Mouse (Mus musculus): ENCODE data around the gene Deup1. TPM values are rescaled to one million over a fixed set of nuclear protein-coding genes. Genes with fewer than 3 reads are reported as not detected.
A peak's percentile ranks its signal among the peaks of the same experiment; 100 is the strongest.
"Not testable (repeated sequence)": the region's sequence is repeated elsewhere in the genome, so short reads cannot be mapped to it uniquely, and the experiment has no call there.

The Deup1 gene
- polyA plus RNA-seq, 2 experiments from 2014 or later = 0.24 TPM; not detected in 1

- peak; percentile 59 for ATAC-seq
Observed at GRCm38 (mm10) chr9:15587157-15587854, 40.4 kb downstream of the Deup1 start.

GRCm38 (mm10) chr9:15585956-15586355 lies 41.8 kb downstream of the Deup1 start:
- ATAC-seq = no peak

- no peak for ATAC-seq
Observed at GRCm38 (mm10) chr9:15584209-15584608, 43.5 kb downstream of the Deup1 start.

DNA sequence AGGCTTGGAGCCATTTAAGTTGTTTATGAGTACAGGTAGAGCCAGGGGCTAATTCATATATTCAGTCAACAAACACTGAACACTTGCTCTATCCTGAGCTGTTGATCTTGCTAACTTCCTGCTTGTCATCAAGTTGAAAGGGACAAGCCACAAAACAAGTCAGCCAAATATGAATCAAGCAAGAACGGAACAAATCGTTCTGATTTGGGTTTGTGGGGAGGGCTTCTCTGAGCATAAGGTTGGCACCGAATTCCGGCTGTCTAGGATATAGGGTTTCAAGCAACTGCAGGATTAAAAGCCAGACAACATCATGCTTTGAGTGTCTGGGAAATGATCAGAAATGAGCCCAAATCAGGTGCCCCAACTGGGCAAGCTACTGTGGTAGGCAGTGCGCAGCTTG lies 45.7 kb downstream of the Deup1 start:
- peak; percentile 40 for ATAC-seq

DNA sequence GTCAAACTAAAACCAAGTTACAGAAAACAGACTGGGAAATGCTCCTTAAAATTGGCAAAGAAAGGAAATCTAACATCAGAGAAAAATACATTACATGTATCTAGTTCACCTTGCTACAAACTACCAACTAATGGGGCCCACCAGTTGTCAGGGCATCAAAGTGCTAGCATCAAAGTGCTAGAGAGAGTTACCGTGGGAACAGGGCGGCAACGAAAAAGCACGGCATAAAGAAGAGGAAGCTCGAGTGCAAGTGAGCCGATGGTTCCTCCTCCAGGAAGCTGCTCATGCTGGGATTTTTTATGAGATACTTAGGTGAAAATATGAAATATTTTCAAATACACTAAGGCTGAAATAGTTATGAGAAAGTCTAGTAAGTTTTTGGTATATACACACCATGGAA lies 47.6 kb downstream of the Deup1 start:
- peak; percentile 40 for ATAC-seq

- no peak for ATAC-seq
Observed at GRCm38 (mm10) chr9:15578946-15579345, 48.8 kb downstream of the Deup1 start.

DNA sequence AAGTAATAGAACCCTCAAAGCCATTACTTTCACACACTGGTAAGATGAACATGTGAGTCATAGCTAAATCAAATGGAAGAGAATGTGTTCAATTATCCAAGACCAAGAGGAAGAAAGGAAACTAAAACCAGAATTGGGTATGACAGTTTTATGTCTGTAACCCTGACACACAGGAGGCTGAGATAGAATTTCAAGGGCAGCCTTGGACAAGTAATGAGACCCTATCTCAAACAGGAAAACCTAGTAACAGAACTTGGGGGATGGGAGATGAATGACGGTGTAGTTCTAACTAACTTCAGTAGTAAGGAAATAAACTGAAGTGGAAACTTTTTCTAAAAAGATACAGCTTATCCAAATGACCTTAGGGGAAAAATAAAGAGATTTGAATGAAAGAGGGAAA lies 49.3 kb downstream of the Deup1 start:
- no peak for ATAC-seq

DNA sequence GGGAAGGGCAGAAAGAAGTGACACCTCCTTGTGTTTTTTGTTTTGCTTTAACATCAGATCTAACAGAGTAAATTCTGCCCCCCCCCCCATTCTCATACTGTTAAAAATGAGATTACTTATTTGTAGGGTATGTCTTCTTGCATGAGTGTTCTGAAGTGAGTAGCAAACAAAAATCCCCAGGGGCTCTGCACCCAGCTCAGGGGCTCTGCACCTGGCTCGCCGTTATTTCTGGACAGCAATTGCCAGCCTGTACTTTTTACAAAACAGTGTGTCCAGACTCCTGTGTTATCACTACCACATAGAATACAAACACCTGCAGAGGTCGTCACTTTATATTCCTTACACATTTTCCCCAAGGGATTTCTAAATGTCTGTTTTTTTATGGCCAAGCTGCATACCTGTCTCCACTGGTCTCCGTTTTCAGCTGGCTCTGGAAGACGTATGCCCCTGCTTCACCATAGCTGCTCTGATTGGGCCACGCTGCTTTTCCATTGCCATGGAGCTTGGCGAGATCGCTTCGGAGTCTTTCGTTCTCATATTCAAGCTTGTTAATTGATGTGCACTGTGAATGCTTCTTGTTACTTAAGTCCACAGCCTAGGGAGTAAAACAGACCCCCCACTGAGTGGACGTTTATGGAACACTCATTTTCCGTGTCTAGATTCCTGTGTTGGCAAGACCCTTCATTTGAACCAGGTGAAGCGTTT lies 52.8 kb downstream of the Deup1 start:
- no peak for ATAC-seq

DNA sequence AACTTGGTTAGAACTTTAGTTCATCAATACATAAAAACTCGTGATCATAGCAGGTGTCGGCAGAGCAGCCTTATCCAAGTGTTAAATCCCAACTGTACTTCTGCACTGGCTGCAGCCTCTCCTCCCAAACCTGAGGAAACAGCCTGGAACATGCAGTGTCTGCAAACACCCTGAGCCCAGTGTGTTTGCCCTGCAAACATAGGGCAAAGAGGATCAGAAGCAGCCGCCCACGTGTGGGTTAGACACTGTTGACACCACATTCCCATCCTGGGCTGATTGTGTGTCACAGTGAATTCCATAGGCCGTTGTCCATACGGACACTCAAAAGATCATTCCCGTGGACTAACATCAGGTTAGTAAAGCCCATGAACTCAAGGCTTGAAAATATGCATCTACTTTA lies 65.4 kb downstream of the Deup1 start:
- no peak for ATAC-seq

GRCm38 (mm10) chr9:15560451-15560850 lies 67.3 kb downstream of the Deup1 start:
- ATAC-seq = no peak

DNA sequence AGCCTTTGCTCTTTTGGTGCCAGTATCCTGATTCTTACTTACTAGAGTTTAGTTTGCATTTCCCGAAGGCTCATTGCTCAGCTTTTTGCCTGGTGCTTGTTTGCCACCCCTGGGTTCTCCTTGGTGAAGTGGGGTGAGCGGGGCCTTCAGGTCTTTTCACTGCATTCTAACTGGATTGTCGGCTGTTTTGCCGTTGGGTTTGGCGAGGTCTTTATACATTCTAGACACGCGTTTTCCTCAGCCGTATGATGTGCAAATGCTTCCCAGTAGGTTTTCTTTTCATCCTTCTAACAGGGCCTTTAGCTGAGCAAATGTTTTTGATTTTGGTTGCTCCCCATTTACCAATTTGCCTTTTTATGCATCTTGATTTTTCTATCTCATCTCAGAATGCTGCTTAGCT lies 74.4 kb downstream of the Deup1 start:
- ATAC-seq = no peak

DNA sequence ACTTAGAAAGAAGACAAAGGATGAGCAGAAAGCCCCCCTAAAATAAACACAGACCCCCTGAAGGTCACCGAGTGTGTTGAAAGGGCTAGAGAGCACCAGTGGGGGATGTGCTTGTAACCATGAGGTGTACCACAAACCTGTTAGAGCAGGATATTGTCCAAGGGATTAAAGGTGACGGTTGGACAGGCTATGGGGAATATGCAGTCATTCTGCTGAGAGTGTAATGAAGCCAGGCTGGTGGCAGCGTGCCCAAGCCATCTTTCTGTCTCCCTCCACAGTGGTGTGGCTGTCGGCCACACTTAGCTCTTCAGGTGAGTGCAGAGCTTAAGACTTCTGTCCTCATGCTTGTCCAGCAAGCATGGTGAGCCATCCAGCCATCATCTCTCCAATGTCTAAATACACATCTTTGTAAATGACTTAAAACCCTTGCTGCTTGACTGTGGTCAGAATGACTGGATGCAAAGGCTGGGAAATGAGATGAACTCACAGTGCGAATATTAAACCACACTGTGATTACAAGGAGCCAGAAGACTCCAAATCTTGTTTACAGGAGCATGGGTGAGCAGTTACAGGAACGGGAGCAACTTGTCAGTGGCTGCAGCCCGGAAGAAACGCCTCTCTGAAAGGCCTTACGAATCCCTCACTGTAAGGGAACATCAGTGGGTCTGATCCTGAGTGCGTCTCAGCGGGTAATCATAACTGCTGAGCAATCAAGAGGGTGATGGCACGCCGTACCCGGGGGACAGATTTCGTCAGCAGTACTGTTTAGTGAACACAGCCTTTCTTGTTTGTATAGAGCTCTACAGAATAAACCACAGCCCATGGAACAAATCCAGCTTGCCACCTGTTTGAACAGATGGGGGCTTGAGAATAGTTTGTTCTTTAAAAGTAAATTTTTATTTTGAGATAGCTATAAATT lies 75.5 kb downstream of the Deup1 start:
- ATAC-seq = no peak

GRCm38 (mm10) chr9:15551073-15551472 lies 76.7 kb downstream of the Deup1 start:
- not testable (repeated sequence) for ATAC-seq

DNA sequence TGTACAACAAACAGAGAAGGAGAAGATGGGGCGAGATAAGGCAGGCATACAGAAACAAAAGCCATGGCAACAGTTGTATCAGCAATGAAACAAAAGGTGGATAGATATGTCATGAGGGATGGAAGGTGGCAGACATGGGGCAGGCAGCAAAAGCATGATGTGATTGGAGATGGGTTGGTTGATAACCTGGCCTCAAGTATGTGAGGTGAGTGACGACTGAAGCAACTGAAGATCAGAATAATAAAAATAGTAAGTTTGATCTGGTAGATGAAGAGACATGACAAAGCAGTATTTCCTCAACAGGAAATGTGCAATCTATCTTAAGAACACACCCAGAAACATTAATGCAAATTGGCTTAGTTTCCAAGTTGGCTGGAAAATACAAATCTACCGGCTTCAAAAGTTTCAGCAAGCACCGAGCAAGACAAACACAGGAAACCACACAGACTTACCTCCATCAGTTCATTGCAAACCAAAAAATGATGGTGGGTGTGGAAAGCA lies 77.2 kb downstream of the Deup1 start:
- ATAC-seq = peak; percentile 83

DNA sequence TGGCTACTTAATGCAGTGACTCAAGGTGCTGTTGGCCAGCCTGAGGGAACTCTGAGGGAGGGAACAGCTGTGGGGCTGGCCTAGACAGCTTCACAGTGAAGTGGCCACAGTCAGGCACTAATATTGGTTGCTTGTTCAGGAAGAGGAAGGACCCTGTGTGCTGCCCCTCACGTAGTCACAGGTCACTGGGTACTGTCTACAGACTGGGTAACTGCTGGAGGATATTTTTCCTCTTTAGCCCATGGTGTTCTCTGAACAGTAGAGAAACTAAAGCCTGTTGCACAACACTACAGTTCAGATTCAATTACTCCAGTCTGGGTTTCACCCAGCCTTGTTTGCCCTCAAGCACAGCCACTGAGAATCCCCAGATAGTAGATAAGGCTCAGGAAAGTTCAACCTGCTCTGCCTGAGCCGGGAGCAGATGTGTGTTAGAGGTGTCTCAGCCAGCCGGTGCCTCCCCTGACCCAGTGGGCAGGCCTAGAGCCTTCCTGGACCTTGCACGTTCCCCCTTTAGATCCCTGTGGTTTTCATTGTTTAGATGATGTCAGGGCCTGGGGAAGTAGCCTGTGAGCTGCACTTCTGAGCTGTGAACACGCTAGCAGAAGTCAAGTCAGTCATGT lies 85.9 kb downstream of the Deup1 start:
- ATAC-seq = peak; percentile 9

DNA sequence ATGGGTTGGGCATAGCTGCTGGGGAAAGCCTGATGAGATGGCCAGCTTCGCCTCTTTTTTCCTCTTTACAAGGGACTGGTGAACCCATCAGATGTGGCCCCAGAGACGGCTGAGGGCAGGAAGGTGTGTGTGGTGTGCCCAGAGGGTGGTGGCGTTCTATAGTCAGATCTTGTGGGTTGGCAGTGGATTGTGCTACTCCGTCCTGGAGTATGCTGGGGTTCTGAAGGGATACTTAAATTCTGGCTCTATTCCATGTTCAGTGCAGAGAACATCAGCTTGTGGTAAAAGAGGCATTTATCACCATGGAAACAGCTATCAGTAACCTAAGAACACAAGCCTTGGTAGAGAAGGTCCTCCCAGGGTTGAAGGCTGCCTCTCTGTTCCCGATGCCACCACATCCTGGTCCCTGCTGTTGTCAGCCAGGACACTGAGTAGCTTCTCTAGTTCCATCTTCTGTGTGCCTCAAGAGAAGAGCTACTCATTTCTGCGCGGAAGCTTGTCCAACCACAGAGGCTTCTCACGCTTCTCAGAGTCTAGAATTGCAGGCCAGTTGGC lies 88.7 kb downstream of the Deup1 start:
- peak; percentile 46 for ATAC-seq

DNA sequence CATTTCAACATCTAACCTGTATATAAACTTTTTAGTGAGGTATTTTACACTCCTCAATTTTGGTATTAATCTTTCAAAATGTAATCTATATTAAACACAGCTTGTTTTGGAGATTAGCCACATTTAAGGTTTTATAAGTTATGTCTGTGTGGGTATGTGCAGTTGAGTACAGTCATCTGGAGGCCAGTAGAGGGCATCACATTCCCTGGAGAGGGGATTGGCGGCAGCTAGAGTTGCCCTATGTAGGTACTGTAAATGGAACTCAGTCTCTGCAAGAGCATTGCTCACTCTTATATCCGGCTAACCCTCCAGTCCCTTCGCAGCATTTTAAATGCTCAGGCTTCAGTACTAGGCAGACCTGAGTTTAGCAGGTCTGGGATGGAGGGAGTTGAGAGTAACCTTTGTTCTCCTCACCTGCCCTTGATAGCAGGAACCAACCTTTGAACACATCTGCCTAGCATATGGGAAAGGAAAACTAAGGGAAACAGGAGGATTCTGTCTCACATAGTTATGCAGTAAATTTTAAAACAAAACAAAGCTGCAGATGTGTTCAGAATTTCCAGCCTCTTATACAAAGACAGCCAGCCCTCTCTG lies 90.2 kb downstream of the Deup1 start:
- no peak for ATAC-seq

- no peak for ATAC-seq
Observed at GRCm38 (mm10) chr9:15536861-15537426, 90.8 kb downstream of the Deup1 start.

DNA sequence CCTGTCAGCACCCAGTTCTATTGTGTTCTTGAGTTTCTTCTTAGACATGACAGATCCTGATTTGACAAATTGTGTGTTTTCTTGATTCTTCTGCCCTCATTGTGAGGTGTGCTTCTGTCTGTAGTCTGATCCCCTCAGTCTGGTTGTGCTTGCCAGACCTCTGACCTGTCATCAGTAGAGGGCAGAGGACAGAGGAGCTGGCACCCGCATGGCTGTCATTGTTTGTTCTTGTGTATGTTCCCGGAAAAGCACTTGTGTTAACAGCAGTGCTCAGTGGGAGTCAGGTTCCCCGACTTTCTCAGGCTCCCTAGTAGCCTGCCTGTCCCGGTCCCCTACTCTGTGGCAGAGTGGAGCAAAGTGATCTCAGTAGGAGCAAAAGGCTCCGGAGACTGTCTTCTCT lies 92.3 kb downstream of the Deup1 start:
- no peak for ATAC-seq

GRCm38 (mm10) chr9:15534110-15534509 lies 93.6 kb downstream of the Deup1 start:
- no peak for ATAC-seq

DNA sequence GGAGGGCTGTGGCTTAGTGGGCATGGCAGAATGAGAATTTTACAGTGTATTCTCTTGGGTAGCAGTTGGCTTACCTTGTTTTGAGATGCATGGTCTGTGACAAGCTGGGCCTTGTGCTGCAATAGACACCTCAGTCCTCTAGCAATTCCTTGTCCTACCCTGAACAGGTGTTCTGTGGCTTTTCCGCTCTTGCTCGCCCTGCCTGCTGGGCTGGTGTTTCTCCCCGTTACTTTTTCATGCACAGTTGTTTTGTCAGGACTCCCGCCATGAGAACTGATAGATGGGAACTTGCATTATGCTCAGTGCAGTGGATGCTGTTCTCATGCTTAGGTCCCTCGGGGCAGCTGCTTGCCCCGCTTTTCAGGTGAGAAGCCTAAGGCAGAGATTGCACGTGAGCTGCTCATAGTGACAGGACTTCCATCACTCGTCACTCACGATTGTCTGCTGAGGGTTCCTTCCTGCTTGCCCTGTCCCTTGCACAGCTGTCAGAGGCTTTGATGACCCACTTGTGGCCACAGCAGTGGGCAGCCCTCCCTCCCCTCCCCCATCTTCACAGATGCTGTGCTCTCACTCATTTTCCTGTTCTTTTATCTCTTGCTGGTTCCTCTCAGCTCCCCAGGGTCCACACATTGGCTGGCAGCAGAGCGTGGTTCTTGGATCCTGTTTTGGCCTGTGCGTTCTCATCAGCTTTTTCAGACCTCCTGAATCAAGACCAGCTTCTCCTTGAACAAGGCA lies 94.2 kb downstream of the Deup1 start:
- no peak for ATAC-seq
